Mouse (Mus musculus): Measurements from ENCODE around the gene Krt76. TPM values are rescaled to one million over a fixed set of nuclear protein-coding genes. Genes with fewer than 3 reads are reported as not detected.

Gene Krt76
- not detected in 2 replicates for polyA plus RNA-seq (2015; fragmentation: Nextera tagmentation; extraction: Ambion mirVana)

DNA sequence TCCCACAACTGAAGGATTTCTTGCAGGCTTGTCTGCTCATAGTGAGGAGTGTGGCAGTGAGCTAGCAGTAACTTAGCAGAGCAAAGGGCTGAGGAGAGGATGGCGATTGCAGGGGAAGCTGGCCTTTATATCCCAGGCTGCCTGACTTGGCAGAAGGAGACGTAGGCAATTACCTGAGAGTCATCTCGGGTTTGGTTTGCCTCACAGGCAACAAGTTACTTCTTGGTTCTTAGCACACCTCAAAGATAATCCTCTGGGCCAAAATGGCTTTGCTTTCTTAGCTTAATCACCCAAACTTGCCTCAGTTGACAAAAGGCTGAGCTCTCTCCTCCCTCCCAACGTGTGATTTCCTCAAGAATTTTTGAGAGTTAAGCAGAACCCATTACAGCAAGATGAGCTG is at the start of gene Krt76:
Gene Krt76, minus strand, starts transcription at position 101 of the 400 bp plus-strand sequence.
- ATAC-seq: no peak
- WGBS (ENCODE audit: insufficient replicate concordance): 49% methylated on average over 4 of the region's 4 CpGs

DNA sequence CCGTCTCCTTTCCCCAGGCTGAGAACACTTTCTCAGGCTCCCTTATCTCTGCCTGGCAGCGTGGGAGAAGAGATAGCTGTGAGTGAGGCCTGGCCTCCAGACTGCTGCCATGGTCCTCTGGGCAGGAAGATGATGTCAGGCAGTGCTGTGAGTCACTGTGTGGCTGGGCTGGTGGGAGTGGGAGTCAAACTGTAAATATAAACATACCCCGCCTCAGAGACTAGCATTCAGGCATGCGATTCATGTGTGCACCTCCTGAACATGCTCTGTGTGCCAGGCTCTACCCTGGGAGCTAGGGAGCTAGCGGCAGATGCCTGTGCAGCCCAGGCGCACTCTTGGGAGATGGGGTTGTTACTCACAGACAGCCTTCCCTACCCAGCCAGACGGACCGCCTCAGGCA is 49.2 kb upstream of the Krt76 start:
- WGBS (ENCODE audit: insufficient replicate concordance): 40% methylated on average over 8 of the region's 8 CpGs
- ATAC-seq: no peak
- DNase-seq: no peak
- H3K36me3 ChIP-seq (replicated peaks; ENCODE audit: insufficient read depth, low read length): no peaks in the 10 kb centered on the region
- no peak overlapping the region for H3K27ac ChIP-seq (ENCODE audit: low read depth)
- TF ChIP-seq EP300 (IDR thresholded peaks at IDR 0.05; ENCODE audit: low read depth): no peak
- H3K4me1 ChIP-seq (ENCODE audit: insufficient read depth): no peaks in the 10 kb centered on the region
- no peak overlapping the region for H3K9ac ChIP-seq (replicated peaks)
- H3K4me2 ChIP-seq (ENCODE audit: low read depth, low read length): no peak overlapping the region
- H3K4me3 ChIP-seq (ENCODE audit: low read depth, low read length): no peak overlapping the region
- no peaks in the 10 kb centered on the region for H3K27me3 ChIP-seq (ENCODE audit: insufficient read depth, low read length)
- H3K9me3 ChIP-seq (ENCODE audit: low read length): no peaks in the 10 kb centered on the region

More for the DNA sequence above, at the start of gene Krt76:
- Histone ChIP-seq H3K4me1 (ENCODE audit: insufficient read depth) (no peaks in the 10 kb centered on the region), H3K9ac (replicated peaks) (no peak within 1 kb of the TSS), H3K27ac (ENCODE audit: low read depth) (no peak within 1 kb of the TSS), H3K36me3 (replicated peaks; ENCODE audit: insufficient read depth, low read length) (no peaks in the 10 kb centered on the region), H3K4me3 (ENCODE audit: low read depth, low read length) (no peak within 1 kb of the TSS), H3K4me2 (ENCODE audit: low read depth, low read length) (no peak within 1 kb of the TSS), H3K9me3 (ENCODE audit: low read length) (no peaks in the 10 kb centered on the region), H3K27me3 (ENCODE audit: insufficient read depth, low read length) (no peaks in the 10 kb centered on the region)
- DNase-seq: no peak
- TF ChIP-seq CTCF (IDR thresholded peaks at IDR 0.05; ENCODE audit: low read depth) (no peak), EP300 (IDR thresholded peaks at IDR 0.05; ENCODE audit: low read depth) (no peak)

DNA sequence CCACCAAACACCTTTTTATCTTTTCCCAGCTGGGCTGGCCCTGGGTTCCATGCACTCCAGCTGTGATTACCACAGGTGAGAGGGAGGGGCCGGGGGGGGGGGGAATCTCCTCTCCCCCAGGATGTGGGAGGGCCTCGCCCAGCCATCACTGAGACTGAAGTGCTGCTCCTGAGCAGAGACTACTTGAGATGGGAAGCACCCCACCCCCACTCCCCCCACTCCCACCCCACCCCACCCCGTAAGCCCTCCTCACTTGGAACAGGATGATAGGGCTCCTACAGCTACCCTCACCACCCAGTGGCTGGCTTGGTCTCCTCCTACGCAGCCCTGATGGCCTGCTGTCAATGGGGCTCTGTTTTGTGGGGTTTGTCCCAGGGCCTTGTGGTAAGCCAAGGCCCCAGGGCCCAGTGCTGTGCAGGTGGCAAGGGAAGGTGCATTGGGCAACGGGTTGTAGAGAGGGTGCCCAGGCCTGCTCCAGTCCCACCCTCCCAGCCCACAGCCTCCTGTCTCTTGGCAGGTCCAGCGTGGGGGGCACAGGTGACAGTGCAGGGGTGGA is 47.6 kb upstream of the Krt76 start, which contains the start of gene Krt79:
Gene Krt79, minus strand, starts transcription at position 51 of the 556 bp plus-strand sequence.
- WGBS (ENCODE audit: insufficient replicate concordance): 66% methylated on average over 6 of the region's 6 CpGs
- Histone ChIP-seq H3K9ac (replicated peaks) (no peak within 1 kb of the TSS), H3K4me1 (ENCODE audit: insufficient read depth) (no peaks in the 10 kb centered on the region), H3K9me3 (ENCODE audit: low read length) (no peaks in the 10 kb centered on the region), H3K4me2 (ENCODE audit: low read depth, low read length) (no peak within 1 kb of the TSS), H3K36me3 (replicated peaks; ENCODE audit: insufficient read depth, low read length) (no peaks in the 10 kb centered on the region), H3K4me3 (ENCODE audit: low read depth, low read length) (no peak within 1 kb of the TSS), H3K27me3 (ENCODE audit: insufficient read depth, low read length) (no peaks in the 10 kb centered on the region), H3K27ac (ENCODE audit: low read depth) (no peak within 1 kb of the TSS)
- ATAC-seq (no peak), DNase-seq (no peak)
- TF ChIP-seq EP300 (IDR thresholded peaks at IDR 0.05; ENCODE audit: low read depth) (no peak), CTCF (IDR thresholded peaks at IDR 0.05; ENCODE audit: low read depth) (no peak)

DNA sequence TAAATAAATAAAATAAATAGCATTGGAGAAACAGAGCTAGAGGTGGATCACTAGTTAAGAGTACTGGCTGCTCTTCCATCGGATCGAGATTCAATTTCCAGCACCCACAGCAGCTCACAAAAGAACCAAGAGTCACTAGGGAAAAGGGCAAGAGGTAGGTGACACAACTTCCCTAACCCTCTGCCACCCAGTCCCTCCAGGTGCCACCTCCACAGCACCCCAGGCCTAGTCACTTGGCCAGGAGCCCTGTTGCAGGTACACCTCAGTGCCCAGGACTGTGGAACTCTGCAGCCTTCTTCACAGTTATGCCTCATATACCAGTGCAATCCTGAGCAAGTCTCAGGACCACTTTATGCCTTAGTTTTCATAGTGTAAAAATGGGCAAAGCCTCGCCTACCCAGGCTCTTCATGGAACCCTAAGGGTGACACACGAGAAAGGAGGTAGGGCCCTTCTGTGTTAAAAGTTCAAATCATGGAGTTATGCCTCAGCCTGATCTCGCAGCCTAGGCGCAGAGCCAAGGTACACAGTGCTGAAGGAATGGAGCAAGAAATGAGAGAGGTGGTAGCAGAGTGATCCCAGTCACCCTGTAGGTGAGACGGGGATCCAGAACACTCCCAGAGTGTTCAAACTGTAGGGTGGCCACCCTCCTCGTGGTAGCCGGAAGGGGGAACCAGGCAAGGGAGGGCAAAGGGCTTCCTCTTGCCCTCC is 46.0 kb upstream of the Krt76 start:
- Histone ChIP-seq H3K9me3 (ENCODE audit: low read length) (no peaks in the 10 kb centered on the region), H3K4me2 (ENCODE audit: low read depth, low read length) (no peak overlapping the region), H3K36me3 (replicated peaks; ENCODE audit: insufficient read depth, low read length) (no peaks in the 10 kb centered on the region), H3K4me1 (ENCODE audit: insufficient read depth) (no peaks in the 10 kb centered on the region), H3K9ac (replicated peaks) (no peak overlapping the region), H3K27ac (ENCODE audit: low read depth) (no peak overlapping the region), H3K4me3 (ENCODE audit: low read depth, low read length) (no peak overlapping the region), H3K27me3 (ENCODE audit: insufficient read depth, low read length) (no peaks in the 10 kb centered on the region)
- DNase-seq: no peak
- 69% methylated on average over 9 of the region's 9 CpGs for WGBS (ENCODE audit: insufficient replicate concordance)
- no peak for ATAC-seq
- no peak for TF ChIP-seq CTCF (IDR thresholded peaks at IDR 0.05; ENCODE audit: low read depth)
- TF ChIP-seq EP300 (IDR thresholded peaks at IDR 0.05; ENCODE audit: low read depth): no peak

DNA sequence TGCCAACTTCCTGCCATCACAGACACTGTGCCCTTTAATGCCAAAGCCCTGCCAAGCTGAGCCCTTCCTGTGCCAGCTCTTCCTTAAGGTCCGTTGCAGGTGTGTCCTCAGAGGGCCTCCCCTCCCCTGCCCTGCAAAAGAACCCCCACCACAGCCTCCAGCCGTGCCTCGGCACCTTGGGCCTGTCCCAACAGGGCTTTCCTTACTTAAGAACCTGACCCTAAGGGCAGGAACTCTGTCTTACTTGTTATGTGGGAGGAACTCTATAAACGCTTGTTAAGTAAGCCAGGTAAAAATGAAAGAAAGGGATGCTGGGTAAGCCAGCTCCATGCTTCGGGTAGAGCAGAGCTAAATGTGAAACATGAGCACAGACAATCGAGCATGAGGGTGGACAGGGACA is 40.3 kb upstream of the Krt76 start:
- no peak for DNase-seq
- no peak overlapping the region for H3K4me2 ChIP-seq (ENCODE audit: low read depth, low read length)
- no peaks in the 10 kb centered on the region; the same call in none of the 2 replicates for H3K4me1 ChIP-seq (ENCODE audit: insufficient read depth)
- no peak for TF ChIP-seq CTCF (IDR thresholded peaks at IDR 0.05; ENCODE audit: low read depth)
- TF ChIP-seq EP300 (IDR thresholded peaks at IDR 0.05; ENCODE audit: low read depth): no peak
- peaks cover 11% of the 10 kb centered on the region for H3K27me3 ChIP-seq (ENCODE audit: insufficient read depth, low read length)
- H3K27ac ChIP-seq (ENCODE audit: low read depth): no peak overlapping the region
- H3K9ac ChIP-seq (replicated peaks): no peak overlapping the region
- H3K36me3 ChIP-seq (replicated peaks; ENCODE audit: insufficient read depth, low read length): no peaks in the 10 kb centered on the region
- ATAC-seq: no peak
- no peak overlapping the region for H3K4me3 ChIP-seq (ENCODE audit: low read depth, low read length)
- no peaks in the 10 kb centered on the region for H3K9me3 ChIP-seq (ENCODE audit: low read length)
- 68% methylated on average over 6 of the region's 6 CpGs for WGBS (ENCODE audit: insufficient replicate concordance)

DNA sequence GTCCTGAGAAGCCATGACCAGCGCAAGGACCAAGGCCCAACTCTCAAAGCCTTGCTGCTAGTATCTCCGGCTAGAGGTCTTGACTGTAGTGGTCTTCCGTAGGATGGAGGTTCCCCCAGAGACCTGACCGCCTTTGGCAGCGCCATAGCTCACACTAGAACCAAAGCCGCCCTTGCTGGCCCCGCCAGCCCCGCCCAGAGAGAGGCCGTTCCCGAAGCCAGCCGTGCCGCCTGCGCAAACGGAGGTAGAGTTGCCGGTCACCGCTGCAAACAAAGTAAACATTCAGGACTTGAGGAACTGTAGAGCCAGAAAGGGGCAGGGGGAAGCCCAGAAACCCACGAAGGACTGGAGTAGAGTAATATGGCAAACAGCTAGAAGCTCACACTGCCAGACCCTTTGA is 36.9 kb upstream of the Krt76 start:
- ATAC-seq (no peak), DNase-seq (peak; percentile 44)
- Histone ChIP-seq H3K9me3 (ENCODE audit: low read length) (no peaks in the 10 kb centered on the region), H3K9ac (replicated peaks) (no peak overlapping the region), H3K4me1 (ENCODE audit: insufficient read depth) (peaks cover 7% of the 10 kb centered on the region), H3K4me2 (ENCODE audit: low read depth, low read length) (peak overlapping the region; percentile 42; the same call in 1 of the 2 replicates), H3K27ac (ENCODE audit: low read depth) (no peak overlapping the region), H3K4me3 (ENCODE audit: low read depth, low read length) (no peak overlapping the region), H3K27me3 (ENCODE audit: insufficient read depth, low read length) (peaks cover 11% of the 10 kb centered on the region), H3K36me3 (replicated peaks; ENCODE audit: insufficient read depth, low read length) (no peaks in the 10 kb centered on the region)
- WGBS (ENCODE audit: insufficient replicate concordance): 5% methylated on average over 17 of the region's 17 CpGs
- TF ChIP-seq CTCF (IDR thresholded peaks at IDR 0.05; ENCODE audit: low read depth): no peak
- no peak for TF ChIP-seq EP300 (IDR thresholded peaks at IDR 0.05; ENCODE audit: low read depth)
